Mouse (Mus musculus): ENCODE measurements around the gene Olfr670. TPM values are rescaled to one million over a fixed set of nuclear protein-coding genes. Genes with fewer than 3 reads are reported as not detected.
"Not testable (repeated sequence)": the region's sequence is repeated elsewhere in the genome, so short reads cannot be mapped to it uniquely, and the experiment has no call there.

Olfr670 gene
- total RNA-seq (2015) (not detected in 2 replicates), total RNA-seq (2017) (not detected in 2 replicates)

DNA sequence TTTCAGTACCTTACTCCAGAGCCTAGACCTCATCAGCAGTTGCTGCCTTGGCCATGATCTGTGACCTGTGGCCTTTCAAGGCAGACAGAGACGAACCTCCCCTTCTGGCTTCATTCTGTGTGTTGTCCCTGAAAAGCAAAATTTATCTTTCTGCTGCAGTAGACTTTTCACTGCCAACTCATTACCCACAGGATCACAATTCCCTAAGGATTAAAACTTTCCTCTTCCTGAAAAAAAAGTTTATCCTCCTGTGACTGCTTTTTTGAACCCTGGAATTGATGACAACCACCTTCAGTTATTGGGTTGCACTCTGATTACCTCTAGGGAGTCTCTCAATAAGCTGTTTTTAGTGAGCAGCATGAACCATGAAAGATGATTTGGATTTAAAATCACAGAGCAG lies at the start of gene Olfr670:
Gene Olfr670, minus strand, starts transcription at position 101 of the 400 bp plus-strand sequence.
- no peak for ATAC-seq (ENCODE audit: poor library complexity, severe bottlenecking)

DNA sequence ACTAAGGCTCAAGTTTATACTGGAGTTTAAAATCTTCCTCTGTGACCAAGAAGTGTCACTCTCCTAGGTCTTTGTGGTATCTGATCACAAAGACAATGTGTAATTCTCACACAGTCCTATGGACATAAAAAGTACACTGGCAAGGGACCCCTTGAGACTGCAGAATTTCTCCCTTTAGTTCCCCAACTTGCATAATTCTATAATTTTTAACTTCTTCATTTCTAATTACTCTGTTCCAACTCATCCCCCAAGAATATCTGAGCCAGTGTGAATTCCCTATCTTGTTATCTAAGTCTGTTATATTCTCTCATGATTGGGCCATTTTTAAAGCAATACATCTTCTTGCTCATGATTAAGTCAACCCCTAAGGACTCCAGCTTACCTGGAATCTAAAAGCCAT lies 39.5 kb upstream of the Olfr670 start, which contains the start of gene Olfr672:
Gene Olfr672, minus strand, starts transcription at position 101 of the 400 bp plus-strand sequence.
- ATAC-seq (ENCODE audit: poor library complexity, severe bottlenecking), result no peak

DNA sequence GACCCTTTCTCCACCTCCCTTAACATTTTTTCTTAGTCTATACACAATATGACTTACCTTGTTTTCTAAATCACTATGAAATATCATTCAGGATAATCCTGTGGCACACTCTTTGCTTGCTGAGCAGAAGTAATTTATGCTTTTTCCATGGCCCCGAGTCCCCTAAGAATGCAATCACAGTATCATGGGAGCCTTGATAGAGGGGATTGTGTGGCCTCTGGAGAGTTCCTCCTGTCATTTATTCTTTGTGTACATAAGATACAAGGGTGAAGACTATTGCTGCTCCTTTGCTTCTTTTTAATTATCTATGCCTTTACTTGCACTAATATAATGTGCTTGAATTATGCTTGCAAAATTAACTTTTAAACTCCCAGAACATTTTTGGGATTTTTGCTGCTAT lies 16.6 kb upstream of the Olfr670 start, which contains the start of gene Olfr671:
Gene Olfr671, minus strand, starts transcription at position 101 of the 400 bp plus-strand sequence.
- no peak for ATAC-seq (ENCODE audit: poor library complexity, severe bottlenecking)

DNA sequence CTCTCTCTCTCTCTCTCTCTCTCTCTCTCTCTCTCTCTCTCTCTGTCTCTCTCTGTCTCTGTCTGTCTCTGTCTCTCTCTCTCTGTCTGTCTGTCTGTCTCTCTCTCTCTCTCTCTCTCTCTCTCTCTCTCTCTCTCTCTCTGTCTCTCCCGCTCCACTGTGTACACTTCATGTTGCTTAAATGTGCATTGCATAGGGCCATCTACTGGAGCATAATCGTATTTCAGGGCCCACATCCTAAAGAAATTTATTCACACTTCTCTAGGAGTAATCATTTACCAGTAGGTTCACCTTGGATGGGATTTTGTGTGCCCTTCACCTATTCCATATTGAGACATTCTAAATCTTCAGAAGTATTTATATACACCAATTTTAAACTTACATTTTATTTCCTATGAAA lies 10.1 kb upstream of the Olfr670 start:
- not testable (repeated sequence) for ATAC-seq (ENCODE audit: poor library complexity, severe bottlenecking)

DNA sequence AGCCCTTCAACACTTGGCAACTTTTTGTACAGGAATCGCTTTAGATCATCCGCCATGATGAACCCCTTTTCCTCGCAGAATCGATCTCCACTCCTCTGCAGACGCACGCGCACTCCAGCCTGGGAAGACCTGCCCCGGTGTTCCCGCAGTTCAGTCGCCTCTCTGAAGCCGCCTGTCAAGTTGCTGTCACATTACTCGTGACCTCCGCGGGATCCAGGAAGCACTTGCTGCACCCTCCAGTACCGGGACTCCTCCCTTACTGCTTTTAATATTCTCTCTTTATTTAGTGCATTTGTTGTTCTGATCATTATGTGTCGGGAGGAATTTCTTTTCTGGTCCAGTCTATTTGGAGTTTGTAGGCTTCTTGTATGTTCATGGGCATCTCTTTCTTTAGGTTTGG lies 12.2 kb downstream of the Olfr670 start:
- peak; percentile 88 for ATAC-seq (ENCODE audit: poor library complexity, severe bottlenecking)

DNA sequence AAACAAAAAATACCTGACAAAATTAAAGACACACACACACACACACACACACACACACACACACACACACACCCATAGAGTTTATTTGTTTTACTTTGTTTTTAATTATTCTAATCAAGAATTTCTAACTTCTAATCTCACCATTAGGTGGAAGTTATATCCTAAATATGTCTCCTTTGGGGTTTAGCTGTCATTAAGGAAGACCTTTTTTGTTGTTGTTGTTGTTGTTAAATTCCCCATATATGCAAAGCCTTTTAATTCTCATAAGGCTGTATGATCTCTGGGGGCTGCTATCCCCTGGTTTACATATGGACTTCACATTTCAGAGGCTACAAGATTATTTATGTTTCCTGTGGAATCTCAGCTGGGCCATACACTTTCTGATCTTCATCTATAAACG lies 28.5 kb downstream of the Olfr670 start, which contains the start of gene Olfr669:
Gene Olfr669, plus strand, starts transcription at position 301 of the 400 bp plus-strand sequence.
- no peak for ATAC-seq (ENCODE audit: poor library complexity, severe bottlenecking)

DNA sequence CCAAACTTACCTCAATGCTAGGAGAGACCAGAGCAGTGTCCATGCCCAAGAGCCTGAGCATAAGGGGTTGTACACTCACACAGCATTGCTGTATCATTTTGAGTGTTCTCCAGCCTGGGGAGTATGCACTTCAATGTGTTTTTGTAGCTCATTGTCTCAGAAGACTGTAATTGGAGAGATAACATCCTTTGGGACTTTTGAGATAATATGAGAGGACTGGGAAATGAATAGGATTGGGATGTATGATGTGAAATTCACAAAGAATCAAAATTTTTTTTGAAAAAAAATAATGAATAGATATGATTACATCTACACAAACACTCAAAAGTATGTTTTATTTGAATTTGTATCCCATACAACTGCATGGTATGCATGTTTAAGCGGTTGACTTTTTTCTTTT lies 34.5 kb downstream of the Olfr670 start, which contains the start of gene Olfr668:
Gene Olfr668, minus strand, starts transcription at position 101 of the 400 bp plus-strand sequence.
- no peak for ATAC-seq (ENCODE audit: poor library complexity, severe bottlenecking)

DNA sequence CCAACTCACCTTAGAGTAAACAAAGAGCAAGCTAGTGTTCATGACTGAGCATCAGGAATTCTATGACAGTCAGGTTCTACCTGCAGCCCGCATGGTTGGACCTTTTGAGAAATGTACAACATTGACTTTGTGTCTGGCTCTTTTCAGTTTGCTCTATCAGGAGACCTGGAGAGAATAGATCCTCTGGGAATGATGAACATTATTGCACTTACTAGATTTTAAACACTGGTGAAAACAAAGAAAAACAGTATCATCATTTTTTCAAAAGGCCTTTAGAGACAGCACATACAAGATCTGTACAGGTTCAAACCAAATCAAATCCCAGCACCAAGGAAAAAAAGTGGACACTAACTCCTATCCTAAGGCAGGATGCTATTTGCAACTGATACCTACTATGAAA lies 41.0 kb downstream of the Olfr670 start, which contains the start of gene Olfr667:
Gene Olfr667, minus strand, starts transcription at position 101 of the 400 bp plus-strand sequence.
- no peak for ATAC-seq (ENCODE audit: poor library complexity, severe bottlenecking)

Other genes with a start within 250 kb of the Olfr670 start
- not detected in 2 replicates for gene Usp17le, start 185.2 kb downstream of the Olfr670 start, total RNA-seq (2015)
- gene Usp17le, start 185.2 kb downstream of the Olfr670 start, total RNA-seq (2017), result not detected in 2 replicates
- gene Usp17lb, start 120.0 kb downstream of the Olfr670 start, total RNA-seq (2015), result not detected in 2 replicates
- gene Usp17lb, start 120.0 kb downstream of the Olfr670 start, total RNA-seq (2017), result not detected in 2 replicates
- gene Usp17la, start 105.6 kb downstream of the Olfr670 start, total RNA-seq (2015), result not detected in 2 replicates
- not detected in 2 replicates for gene Usp17la, start 105.6 kb downstream of the Olfr670 start, total RNA-seq (2017)
- not detected in 2 replicates for gene Olfr665, start 84.6 kb downstream of the Olfr670 start, total RNA-seq (2015)
- gene Olfr665, start 84.6 kb downstream of the Olfr670 start, total RNA-seq (2017), result not detected in 2 replicates
- not detected in 2 replicates for gene Olfr666, start 66.7 kb downstream of the Olfr670 start, total RNA-seq (2015)
- gene Olfr666, start 66.7 kb downstream of the Olfr670 start, total RNA-seq (2017), result not detected in 2 replicates
- not detected in 2 replicates for gene Olfr667, start 41.1 kb downstream of the Olfr670 start, total RNA-seq (2015)
- gene Olfr667, start 41.1 kb downstream of the Olfr670 start, total RNA-seq (2017), result not detected in 2 replicates
- gene Olfr668, start 34.6 kb downstream of the Olfr670 start, total RNA-seq (2015), result not detected in 2 replicates
- not detected in 2 replicates for gene Olfr668, start 34.6 kb downstream of the Olfr670 start, total RNA-seq (2017)
- gene Olfr669, start 28.4 kb downstream of the Olfr670 start, total RNA-seq (2015), result not detected in 2 replicates
- not detected in 2 replicates for gene Olfr669, start 28.4 kb downstream of the Olfr670 start, total RNA-seq (2017)
- not detected in 2 replicates for gene Olfr671, start 16.5 kb upstream of the Olfr670 start, total RNA-seq (2015)
- gene Olfr671, start 16.5 kb upstream of the Olfr670 start, total RNA-seq (2017), result not detected in 2 replicates
- not detected in 2 replicates for gene Olfr672, start 39.4 kb upstream of the Olfr670 start, total RNA-seq (2015)
- not detected in 2 replicates for gene Olfr672, start 39.4 kb upstream of the Olfr670 start, total RNA-seq (2017)
- not detected in 2 replicates for gene Olfr675, start 65.8 kb upstream of the Olfr670 start, total RNA-seq (2015)
- gene Olfr675, start 65.8 kb upstream of the Olfr670 start, total RNA-seq (2017), result not detected in 2 replicates
- gene Olfr676, start 70.1 kb upstream of the Olfr670 start, total RNA-seq (2015), result not detected in 2 replicates
- gene Olfr676, start 70.1 kb upstream of the Olfr670 start, total RNA-seq (2017), result not detected in 2 replicates
- gene Olfr677, start 88.8 kb upstream of the Olfr670 start, total RNA-seq (2015), result not detected in 2 replicates
- not detected in 2 replicates for gene Olfr677, start 88.8 kb upstream of the Olfr670 start, total RNA-seq (2017)
- not detected in 2 replicates for gene Olfr678, start 101.9 kb upstream of the Olfr670 start, total RNA-seq (2015)
- not detected in 2 replicates for gene Olfr678, start 101.9 kb upstream of the Olfr670 start, total RNA-seq (2017)
- gene Olfr679, start 118.6 kb upstream of the Olfr670 start, total RNA-seq (2015), result not detected in 2 replicates
- not detected in 2 replicates for gene Olfr679, start 118.6 kb upstream of the Olfr670 start, total RNA-seq (2017)
- not detected in 2 replicates for gene Olfr680-ps1, start 130.2 kb upstream of the Olfr670 start, total RNA-seq (2015)
- not detected in 2 replicates for gene Olfr680-ps1, start 130.2 kb upstream of the Olfr670 start, total RNA-seq (2017)
- not detected in 2 replicates for gene Olfr681, start 154.2 kb upstream of the Olfr670 start, total RNA-seq (2015)
- not detected in 2 replicates for gene Olfr681, start 154.2 kb upstream of the Olfr670 start, total RNA-seq (2017)
- not detected in 2 replicates for gene Olfr683, start 184.4 kb upstream of the Olfr670 start, total RNA-seq (2015)
- not detected in 2 replicates for gene Olfr683, start 184.4 kb upstream of the Olfr670 start, total RNA-seq (2017)
- not detected in 2 replicates for gene Olfr684, start 201.0 kb upstream of the Olfr670 start, total RNA-seq (2015)
- not detected in 2 replicates for gene Olfr684, start 201.0 kb upstream of the Olfr670 start, total RNA-seq (2017)
- gene Olfr685, start 223.4 kb upstream of the Olfr670 start, total RNA-seq (2015), result not detected in 2 replicates
- gene Olfr685, start 223.4 kb upstream of the Olfr670 start, total RNA-seq (2017), result not detected in 2 replicates
- not detected in 2 replicates for gene Olfr686, start 244.9 kb upstream of the Olfr670 start, total RNA-seq (2015)
- not detected in 2 replicates for gene Olfr686, start 244.9 kb upstream of the Olfr670 start, total RNA-seq (2017)

Measured in megakaryocyte, adult 5-6 weeks (primary cell).